Mouse (Mus musculus): ENCODE data around the gene Gstm2. TPM values are rescaled to one million over a fixed set of nuclear protein-coding genes. Genes with fewer than 3 reads are reported as not detected.

Gstm2 gene
- polyA plus RNA-seq, 2 experiments from 2014 or later: not detected

GRCm38 (mm10) chr3:107941261-107941660 lies 45.0 kb downstream of the Gstm2 start:
- no peak for ATAC-seq

DNA sequence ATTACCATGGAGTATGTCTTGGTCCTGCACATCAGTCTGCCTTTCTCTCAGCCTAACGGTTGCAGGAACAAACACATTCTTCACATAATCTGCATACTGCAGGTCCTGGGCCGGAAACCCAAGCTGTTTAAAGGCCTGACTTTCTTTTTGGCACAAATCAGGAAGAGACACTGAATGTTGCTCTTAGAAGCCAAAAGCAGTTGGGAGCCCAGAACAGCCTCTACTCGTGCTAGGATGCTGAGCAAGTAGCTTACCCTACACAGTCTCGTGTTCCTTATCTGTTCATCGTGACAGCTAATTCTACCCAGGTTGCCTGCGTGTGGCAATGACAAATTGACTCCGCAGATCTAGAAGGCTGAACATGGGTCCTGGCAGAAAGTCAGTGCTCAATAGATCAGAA lies 45.7 kb downstream of the Gstm2 start:
- no peak for ATAC-seq

- ATAC-seq: no peak
These were observed 46.4 kb downstream of the Gstm2 start for GRCm38 (mm10) chr3:107939830-107940229.

DNA sequence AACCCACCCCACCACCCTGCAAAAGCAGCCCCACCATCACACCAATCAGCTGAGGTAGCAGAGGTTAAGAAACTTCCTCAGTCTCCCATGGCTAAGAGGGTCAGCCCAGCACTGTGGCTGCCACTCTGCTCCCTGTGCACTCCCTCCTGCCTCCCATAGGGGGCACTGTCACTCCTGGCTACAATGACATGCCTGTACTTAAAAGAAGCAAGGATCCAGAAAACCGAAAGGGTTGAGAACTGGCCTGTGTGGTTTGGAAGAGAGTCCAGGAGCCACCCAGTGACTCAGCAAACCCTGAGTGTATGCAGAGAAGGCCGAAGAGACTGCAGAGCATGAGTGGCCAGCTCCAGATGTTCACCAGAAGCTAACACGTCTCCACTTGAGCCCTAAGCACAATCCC lies 46.9 kb downstream of the Gstm2 start:
- no peak for ATAC-seq

GRCm38 (mm10) chr3:107935888-107936287 lies 50.4 kb downstream of the Gstm2 start:
- ATAC-seq: no peak

- ATAC-seq: no peak
These were observed 51.0 kb downstream of the Gstm2 start for GRCm38 (mm10) chr3:107935268-107935667.

GRCm38 (mm10) chr3:107932128-107932527 lies 54.1 kb downstream of the Gstm2 start:
- ATAC-seq: no peak

Other genes starting within 250 kb of the Gstm2 start
- 10 to 100 TPM; 11.0 to 23.3 TPM for gene Csf1, start 226.0 kb downstream of the Gstm2 start, polyA plus RNA-seq (2017; shearing (Covaris generic))
- not detected for gene Eps8l3, start 109.2 kb downstream of the Gstm2 start, polyA plus RNA-seq (2017; shearing (Covaris generic))
- not detected for gene Gstm5, start 90.6 kb downstream of the Gstm2 start, polyA plus RNA-seq (2017; shearing (Covaris generic))
- under 1 TPM in 1 of 2 experiments, not detected in 1; 0.94 TPM for gene Gstm7, start 54.6 kb downstream of the Gstm2 start, polyA plus RNA-seq (2017; shearing (Covaris generic))
- not detected for gene Gstm6, start 42.7 kb downstream of the Gstm2 start, polyA plus RNA-seq (2017; shearing (Covaris generic))
- not detected for gene Gstm3, start 17.2 kb downstream of the Gstm2 start, polyA plus RNA-seq (2017; shearing (Covaris generic))
- 1 to 10 TPM; 1.2 to 1.4 TPM for gene Gstm1, start 31.5 kb upstream of the Gstm2 start, polyA plus RNA-seq (2017; shearing (Covaris generic))
- 1 to 10 TPM; 3.2 to 3.4 TPM for gene Gstm4, start 58.4 kb upstream of the Gstm2 start, polyA plus RNA-seq (2017; shearing (Covaris generic))
- 10 to 100 TPM; 13.6 to 21.6 TPM for gene Ampd2, start 100.2 kb upstream of the Gstm2 start, polyA plus RNA-seq (2017; shearing (Covaris generic))
- gene Gnat2, start 106.3 kb upstream of the Gstm2 start, polyA plus RNA-seq (2017; shearing (Covaris generic)): not detected
- gene Gnai3, start 159.7 kb upstream of the Gstm2 start, polyA plus RNA-seq (2017; shearing (Covaris generic)): 100 to 1,000 TPM; 109 to 113 TPM
- not detected for gene Gpr61, start 168.4 kb upstream of the Gstm2 start, polyA plus RNA-seq (2017; shearing (Covaris generic))
- gene Amigo1, start 199.9 kb upstream of the Gstm2 start, polyA plus RNA-seq (2017; shearing (Covaris generic)): under 1 TPM; 0.09 to 0.19 TPM
- 1 to 10 TPM; 5.9 to 6.9 TPM for gene Cyb561d1, start 214.8 kb upstream of the Gstm2 start, polyA plus RNA-seq (2017; shearing (Covaris generic))
- 1 to 10 TPM; 4.3 to 7.8 TPM for gene Atxn7l2, start 224.5 kb upstream of the Gstm2 start, polyA plus RNA-seq (2017; shearing (Covaris generic))
- not detected for gene Sypl2, start 240.2 kb upstream of the Gstm2 start, polyA plus RNA-seq (2017; shearing (Covaris generic))